Mouse (Mus musculus) stomach, postnatal 0 days (tissue): ENCODE measurements around the gene Ccr1l1.

ENCODE experiments used
- CTCF ChIP-seq: IDR thresholded peaks from 2 replicates; pipeline ENCODE4 v1.5.1; 2016; ENCODE audit warnings: antibody characterized with exemption, low read depth, mild to moderate bottlenecking, moderate library complexity
- EP300 ChIP-seq: optimal IDR thresholded peaks from 2 replicates; pipeline ENCODE3; 2016; ENCODE audit warnings: antibody characterized with exemption

DNA sequence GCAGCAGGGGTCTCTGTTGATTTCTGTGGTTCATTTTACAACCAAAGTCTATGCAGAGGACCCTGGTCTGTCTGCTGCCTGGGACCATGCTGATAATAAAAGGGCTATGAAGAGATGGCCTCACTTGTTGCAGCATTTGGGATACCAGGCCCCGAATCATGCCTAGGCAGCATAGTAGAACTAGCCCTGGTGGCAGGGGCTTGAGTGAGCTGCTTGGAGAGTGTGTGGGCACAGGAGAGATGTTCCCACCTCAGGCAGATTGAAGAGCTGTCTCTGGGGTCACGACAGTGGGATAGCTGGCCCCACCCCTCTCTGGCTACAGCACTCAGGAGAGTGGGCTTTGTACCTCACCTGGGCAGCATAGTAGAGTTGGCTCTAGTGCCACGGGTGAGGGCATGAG, 47.7 kb downstream of the Ccr1l1 start:
- TF ChIP-seq CTCF (no peak), EP300 (no peak)
